Mouse (Mus musculus): ENCODE data around the gene Stk40. TPM values are rescaled to one million over a fixed set of nuclear protein-coding genes. Genes with fewer than 3 reads are reported as not detected.

Stk40 gene
- polyA plus RNA-seq, 1 experiment from 2014 or later = 35.7 TPM

DNA sequence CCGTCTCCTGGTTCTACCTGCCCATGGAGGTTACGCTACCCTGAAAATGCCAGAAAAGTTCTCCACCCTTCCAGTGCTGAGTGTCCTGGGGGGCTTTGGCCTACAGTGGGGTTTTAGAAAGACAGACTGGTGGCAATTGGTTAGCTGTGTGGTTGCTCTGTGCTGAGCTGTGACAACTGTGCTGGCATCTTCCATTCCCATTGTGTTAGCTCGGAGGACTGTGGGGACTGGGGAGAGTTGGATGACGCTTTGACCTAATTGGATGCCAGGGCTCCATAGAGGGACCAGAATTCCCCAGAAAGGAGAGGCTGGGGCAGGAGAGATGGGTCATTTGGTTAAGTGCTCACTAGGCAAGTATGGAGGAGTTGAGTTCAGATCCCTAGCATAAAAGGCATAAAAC is 30.5 kb downstream of the Stk40 start:
- Histone ChIP-seq H3K27ac (no peak overlapping the region), H3K27me3 (no peaks in the 10 kb centered on the region), H3K36me3 (peaks cover 84% of the 10 kb centered on the region), H3K4me1 (replicated peaks) (peaks cover 14% of the 10 kb centered on the region), H3K4me3 (replicated peaks) (no peak overlapping the region), H3K9me3 (no peaks in the 10 kb centered on the region), H3K9ac (replicated peaks) (no peak overlapping the region), H3K4me2 (replicated peaks) (no peak overlapping the region)
- WGBS = 97% methylated on average over 4 of the region's 4 CpGs
- ATAC-seq = no peak

DNA sequence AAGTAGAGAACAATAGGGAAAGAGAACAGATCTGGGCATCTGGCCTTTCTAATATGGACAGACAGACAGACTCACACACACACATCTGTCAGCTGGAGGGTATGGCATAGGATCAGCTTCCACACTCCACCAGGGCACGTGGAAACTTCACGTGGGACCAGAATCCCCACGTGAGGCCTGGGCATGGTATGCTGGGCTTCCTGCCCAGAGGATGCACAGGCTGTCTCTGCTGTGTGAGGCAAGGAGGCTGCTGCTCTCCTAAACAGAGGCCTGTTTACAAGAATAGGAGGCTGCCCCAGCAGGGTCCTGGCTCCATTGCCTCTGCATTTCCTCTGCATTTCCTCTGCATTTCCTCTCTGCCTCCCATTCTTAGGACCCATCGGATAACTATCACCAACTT is 30.9 kb downstream of the Stk40 start:
- Histone ChIP-seq H3K27ac (no peak overlapping the region), H3K4me3 (replicated peaks) (no peak overlapping the region), H3K4me2 (replicated peaks) (no peak overlapping the region), H3K4me1 (replicated peaks) (peaks cover 14% of the 10 kb centered on the region), H3K36me3 (peaks cover 84% of the 10 kb centered on the region), H3K9me3 (no peaks in the 10 kb centered on the region), H3K9ac (replicated peaks) (no peak overlapping the region), H3K27me3 (no peaks in the 10 kb centered on the region)
- 92% methylated on average over 4 of the region's 4 CpGs for WGBS
- ATAC-seq = no peak

DNA sequence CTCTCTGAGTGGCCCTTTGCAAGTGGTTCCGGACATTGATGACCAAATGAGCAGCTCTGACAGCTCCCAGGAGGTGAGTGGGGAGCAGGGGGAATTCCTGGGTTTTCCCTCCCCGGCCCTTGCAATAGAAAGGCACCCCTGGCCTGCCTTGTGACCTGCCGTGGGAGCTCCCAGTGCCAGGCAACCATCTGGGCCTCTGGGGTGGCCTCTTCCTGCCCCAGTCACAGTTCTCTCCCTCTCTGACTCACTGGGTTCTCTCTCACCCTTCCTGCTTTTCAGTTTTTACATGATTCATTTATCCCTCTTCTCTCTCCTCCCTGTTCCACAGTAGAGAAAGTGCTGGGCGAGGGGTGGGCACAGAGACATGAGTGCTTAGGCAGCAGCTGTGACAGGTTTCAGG is 34.0 kb downstream of the Stk40 start:
- Histone ChIP-seq H3K9ac (replicated peaks) (no peak overlapping the region), H3K4me1 (replicated peaks) (no peaks in the 10 kb centered on the region), H3K9me3 (no peaks in the 10 kb centered on the region), H3K36me3 (peaks cover 72% of the 10 kb centered on the region), H3K27ac (no peak overlapping the region), H3K4me3 (replicated peaks) (no peak overlapping the region), H3K27me3 (no peaks in the 10 kb centered on the region), H3K4me2 (replicated peaks) (no peak overlapping the region)
- 83% methylated on average over 4 of the region's 4 CpGs for WGBS
- ATAC-seq = no peak

DNA sequence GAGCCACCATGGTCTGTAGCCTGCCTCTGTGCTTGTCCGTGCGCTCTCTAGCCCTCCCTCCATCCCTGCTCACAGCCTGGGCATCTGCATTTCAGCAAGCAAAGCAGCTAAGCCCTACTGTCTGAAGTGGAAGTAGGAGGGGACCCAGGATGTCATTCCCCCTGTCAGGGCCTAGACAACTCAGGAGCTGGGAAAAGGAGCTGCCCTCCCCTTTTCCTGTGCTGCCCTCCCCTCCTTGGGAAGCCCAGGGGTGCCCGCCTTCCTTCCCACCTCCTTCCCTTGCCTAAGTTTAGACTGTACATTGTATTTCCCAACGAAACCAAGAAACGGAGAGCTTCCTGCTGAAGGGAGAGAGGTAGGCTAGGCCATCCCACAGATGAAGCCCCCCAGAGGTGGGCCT is 37.3 kb downstream of the Stk40 start:
- Histone ChIP-seq H3K4me2 (replicated peaks) (no peak overlapping the region), H3K27ac (no peak overlapping the region), H3K9me3 (no peaks in the 10 kb centered on the region), H3K9ac (replicated peaks) (no peak overlapping the region), H3K36me3 (peaks cover 44% of the 10 kb centered on the region), H3K4me1 (replicated peaks) (no peaks in the 10 kb centered on the region), H3K27me3 (no peaks in the 10 kb centered on the region), H3K4me3 (replicated peaks) (no peak overlapping the region)
- 80% methylated on average over 5 of the region's 5 CpGs for whole genome bisulfite sequencing
- ATAC-seq = no peak

DNA sequence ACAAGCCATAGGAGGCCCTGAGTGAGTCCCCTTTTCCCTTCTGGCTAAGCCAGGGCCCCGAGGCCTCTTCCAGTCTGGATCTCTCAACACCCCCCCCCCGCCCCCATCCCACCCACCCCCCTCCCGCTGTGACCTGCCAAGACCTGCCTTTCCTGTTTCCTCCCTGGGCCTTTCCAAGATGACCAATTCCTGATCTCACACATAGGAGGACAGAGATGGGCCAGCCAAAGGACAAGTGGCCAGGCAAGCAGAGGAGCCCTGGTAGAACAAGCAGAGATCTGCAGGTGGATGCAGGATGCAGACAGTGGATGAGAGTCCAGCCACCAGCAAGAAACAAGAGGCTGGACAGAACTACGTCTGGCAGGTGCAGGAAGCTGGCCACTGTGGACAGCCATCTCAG is 41.6 kb downstream of the Stk40 start:
- H3K4me2 ChIP-seq (replicated peaks) = no peak overlapping the region
- H3K36me3 ChIP-seq = 0 out of 2 replicates have a peak, but pooled peaks cover 3% of the 10 kb centered on the region
- 60% methylated on average over 4 of the region's 4 CpGs for WGBS
- H3K4me3 ChIP-seq (replicated peaks) = no peak overlapping the region
- no peak overlapping the region for H3K9ac ChIP-seq (replicated peaks)
- ATAC-seq = no peak
- no peak overlapping the region for H3K27ac ChIP-seq
- no peaks in the 10 kb centered on the region for H3K9me3 ChIP-seq
- H3K27me3 ChIP-seq = peaks cover 39% of the 10 kb centered on the region
- H3K4me1 ChIP-seq (replicated peaks) = peaks cover 21% of the 10 kb centered on the region

DNA sequence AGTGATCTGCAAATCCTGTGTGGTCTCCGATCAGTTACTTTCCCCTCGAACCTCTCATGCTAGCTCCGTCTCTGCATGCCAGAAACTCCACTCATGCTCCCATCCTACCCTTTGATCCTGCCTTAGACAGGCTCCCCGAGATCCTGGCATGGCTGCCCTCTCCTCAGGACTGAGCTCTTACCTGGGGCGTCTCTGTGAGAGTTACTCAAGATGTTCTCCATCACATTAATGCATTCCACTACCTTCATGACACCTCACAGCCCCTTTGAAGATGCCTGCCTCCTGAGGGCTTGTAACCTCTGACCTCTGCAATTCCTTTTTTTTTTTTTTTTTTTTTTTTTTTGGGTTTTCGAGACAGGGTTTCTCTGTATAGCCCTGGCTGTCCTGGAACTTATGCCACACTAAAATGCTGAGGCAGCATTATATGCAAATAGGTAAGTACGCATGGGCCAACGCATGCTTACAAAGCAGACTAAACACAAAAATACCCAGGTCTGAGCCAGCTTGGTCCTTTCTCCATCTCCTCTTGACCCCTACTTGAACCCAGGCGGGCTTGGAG is 43.3 kb downstream of the Stk40 start:
- Histone ChIP-seq H3K9me3 (no peaks in the 10 kb centered on the region), H3K27ac (0 out of 2 replicates have a peak overlapping the region, but pooled peaks have one; percentile 5), H3K4me1 (replicated peaks) (peaks cover 21% of the 10 kb centered on the region), H3K9ac (replicated peaks) (no peak overlapping the region), H3K27me3 (peaks cover 56% of the 10 kb centered on the region), H3K36me3 (0 out of 2 replicates have a peak, but pooled peaks cover 3% of the 10 kb centered on the region), H3K4me3 (replicated peaks) (no peak overlapping the region), H3K4me2 (replicated peaks) (no peak overlapping the region)
- no peak for ATAC-seq
- WGBS = 60% methylated on average over 9 of the region's 9 CpGs

DNA sequence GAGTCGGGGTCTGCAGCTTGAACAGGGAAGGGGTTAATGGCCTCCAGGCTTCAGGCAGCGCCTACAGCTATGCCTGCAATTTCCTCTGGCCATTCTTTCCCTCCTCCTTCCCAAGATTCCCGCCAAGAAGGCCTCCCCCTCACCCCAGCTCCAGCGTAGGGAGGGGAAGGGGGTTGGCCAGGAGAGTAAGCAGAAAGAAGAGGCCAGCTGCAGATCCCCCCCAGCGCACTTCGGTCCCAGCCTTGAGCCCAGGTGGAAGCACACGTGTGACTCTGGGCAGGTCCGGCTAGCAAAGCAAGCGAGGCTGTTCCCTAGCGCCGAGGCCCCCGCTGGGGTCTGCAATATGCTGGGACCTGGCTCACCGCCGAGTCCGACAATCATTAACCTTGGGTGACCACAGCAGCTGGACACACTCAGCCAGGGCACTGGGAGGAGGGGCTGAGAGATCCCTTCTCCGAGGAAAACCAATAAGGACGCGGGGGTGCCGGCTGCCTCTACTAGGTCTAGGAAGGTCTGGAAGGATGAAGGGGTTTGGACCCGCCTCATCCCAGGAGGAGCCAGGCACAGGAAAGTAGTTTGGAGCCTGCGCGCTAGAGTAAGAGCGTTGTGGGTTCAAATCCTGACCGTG is 43.9 kb downstream of the Stk40 start, which contains the start of gene Eva1b:
Gene Eva1b, plus strand, starts transcription at position 212 of the 628 bp plus-strand sequence.
- H3K27me3 ChIP-seq = peaks cover 60% of the 10 kb centered on the region
- 0 out of 2 replicates have a peak within 1 kb of the TSS, but pooled peaks have one; percentile 5 for H3K27ac ChIP-seq
- H3K4me1 ChIP-seq (replicated peaks) = peaks cover 21% of the 10 kb centered on the region
- peak within 1 kb of the TSS; percentile 59 for H3K9ac ChIP-seq (replicated peaks)
- peak within 1 kb of the TSS; percentile 42 for H3K4me3 ChIP-seq (replicated peaks)
- no peak for ATAC-seq
- H3K36me3 ChIP-seq = 0 out of 2 replicates have a peak, but pooled peaks cover 3% of the 10 kb centered on the region
- 2% methylated on average over 23 of the region's 24 CpGs for WGBS
- peak within 1 kb of the TSS; percentile 62 for H3K4me2 ChIP-seq (replicated peaks)
- no peaks in the 10 kb centered on the region for H3K9me3 ChIP-seq

DNA sequence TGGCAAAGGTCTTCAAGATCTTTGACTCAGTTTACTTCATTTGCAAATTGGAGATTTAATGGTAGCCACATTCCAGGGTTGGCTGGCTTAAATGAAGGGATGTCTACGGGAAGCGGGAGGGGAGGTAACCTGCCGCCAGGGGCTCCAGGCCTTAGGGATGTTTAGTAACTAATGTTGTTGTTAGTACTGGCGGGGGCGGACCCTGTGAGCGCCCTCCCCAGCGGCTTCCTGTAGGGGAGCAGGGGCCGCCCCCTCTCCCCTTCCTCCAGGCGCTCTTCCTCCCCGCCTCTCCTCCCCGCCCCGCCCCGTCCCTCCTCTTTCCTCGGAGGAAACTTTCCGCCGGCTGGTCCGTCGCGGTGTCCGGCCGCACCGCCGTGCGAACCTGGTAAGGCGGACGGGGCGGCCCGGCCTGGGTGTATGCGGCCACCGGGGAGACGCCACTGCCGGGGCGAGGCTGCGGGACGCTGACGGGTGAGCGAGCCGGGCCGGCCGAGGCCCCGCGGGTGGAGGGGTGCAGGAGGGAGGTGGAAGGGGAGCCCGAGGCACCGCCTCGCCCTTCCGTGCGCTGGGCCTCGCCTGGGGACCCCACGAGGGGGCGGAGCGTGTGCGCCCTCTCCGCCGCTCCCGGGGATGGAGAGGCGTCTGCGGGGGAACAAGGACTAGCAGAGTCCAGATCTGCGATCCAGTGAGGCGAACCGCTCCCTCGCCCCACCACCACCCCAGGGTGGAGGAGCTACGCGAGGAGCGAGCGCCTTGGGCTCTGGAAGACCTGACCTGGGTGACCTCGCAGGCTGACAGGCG is 44.6 kb downstream of the Stk40 start:
- under 1% methylated on average over 56 of the region's 67 CpGs for WGBS
- Histone ChIP-seq H3K36me3 (0 out of 2 replicates have a peak, but pooled peaks cover 3% of the 10 kb centered on the region), H3K9me3 (no peaks in the 10 kb centered on the region), H3K4me3 (replicated peaks) (peak overlapping the region; percentile 42), H3K4me1 (replicated peaks) (peaks cover 21% of the 10 kb centered on the region), H3K27ac (no peak overlapping the region), H3K9ac (replicated peaks) (peak overlapping the region; percentile 59), H3K27me3 (peaks cover 63% of the 10 kb centered on the region), H3K4me2 (replicated peaks) (peak overlapping the region; percentile 62)
- peak; percentile 31; the same call in 1 of the 2 replicates for ATAC-seq

DNA sequence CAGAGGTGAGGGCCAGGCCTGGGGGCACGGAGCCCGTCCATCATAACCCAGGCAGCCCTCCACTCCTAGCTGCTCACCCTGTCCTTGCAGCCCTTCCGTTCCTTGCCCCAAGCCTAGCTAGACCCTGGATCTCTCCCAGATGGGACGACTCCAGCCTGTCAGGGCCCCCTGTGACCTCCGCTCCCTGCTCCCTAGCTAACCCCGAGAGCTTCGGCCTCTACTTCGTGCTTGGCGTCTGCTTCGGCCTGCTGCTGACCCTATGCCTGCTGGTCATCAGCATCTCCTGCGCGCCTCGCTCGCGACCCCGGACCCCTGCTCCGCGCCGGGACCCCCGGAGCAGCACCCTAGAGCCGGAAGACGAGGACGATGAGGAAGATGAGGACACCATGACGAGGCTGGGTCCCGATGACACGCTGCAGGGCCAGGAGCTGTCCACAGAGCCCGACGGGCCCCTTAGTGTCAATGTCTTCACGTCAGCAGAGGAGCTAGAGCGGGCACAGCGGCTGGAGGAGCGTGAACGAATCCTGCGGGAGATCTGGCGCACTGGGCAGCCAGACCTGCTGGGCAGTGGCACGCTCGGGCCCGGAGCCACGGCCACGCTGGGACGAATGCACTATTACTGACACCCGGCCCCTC is 45.4 kb downstream of the Stk40 start:
- H3K36me3 ChIP-seq = no peaks in the 10 kb centered on the region
- peak overlapping the region; percentile 59 for H3K9ac ChIP-seq (replicated peaks)
- H3K9me3 ChIP-seq = no peaks in the 10 kb centered on the region
- no peak overlapping the region for H3K27ac ChIP-seq
- H3K27me3 ChIP-seq = peaks cover 63% of the 10 kb centered on the region
- peak; percentile 38; the same call in 1 of the 2 replicates for ATAC-seq
- WGBS = 20% methylated on average over 42 of the region's 42 CpGs
- peak overlapping the region; percentile 62 for H3K4me2 ChIP-seq (replicated peaks)
- peaks cover 21% of the 10 kb centered on the region for H3K4me1 ChIP-seq (replicated peaks)
- peak overlapping the region; percentile 42 for H3K4me3 ChIP-seq (replicated peaks)

DNA sequence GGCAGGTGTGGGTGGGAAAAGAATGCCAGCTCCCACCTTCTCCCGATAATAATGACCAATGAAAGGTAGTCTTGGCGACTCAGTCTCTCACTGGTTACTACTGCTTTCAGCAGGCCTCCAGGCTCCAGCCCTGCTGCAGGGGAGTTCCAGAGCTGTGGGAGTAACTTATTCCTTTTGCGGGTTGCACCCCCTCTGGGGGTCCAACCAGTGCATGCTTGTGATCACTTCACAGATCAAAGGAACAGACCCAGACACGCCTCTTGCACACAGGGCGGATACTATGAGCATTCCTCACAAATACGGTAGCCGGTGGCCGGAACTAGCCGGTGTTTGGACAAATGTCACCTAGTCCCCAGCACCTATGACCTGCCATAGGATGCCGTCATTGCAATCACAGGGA is 46.0 kb downstream of the Stk40 start:
- Histone ChIP-seq H3K9me3 (no peaks in the 10 kb centered on the region), H3K9ac (replicated peaks) (no peak overlapping the region), H3K27me3 (peaks cover 63% of the 10 kb centered on the region), H3K4me1 (replicated peaks) (peaks cover 21% of the 10 kb centered on the region), H3K27ac (no peak overlapping the region), H3K4me2 (replicated peaks) (0 out of 2 replicates have a peak overlapping the region, but pooled peaks have one; percentile 62), H3K36me3 (no peaks in the 10 kb centered on the region), H3K4me3 (replicated peaks) (0 out of 2 replicates have a peak overlapping the region, but pooled peaks have one; percentile 42)
- 50% methylated on average over 10 of the region's 10 CpGs for WGBS
- no peak for ATAC-seq

DNA sequence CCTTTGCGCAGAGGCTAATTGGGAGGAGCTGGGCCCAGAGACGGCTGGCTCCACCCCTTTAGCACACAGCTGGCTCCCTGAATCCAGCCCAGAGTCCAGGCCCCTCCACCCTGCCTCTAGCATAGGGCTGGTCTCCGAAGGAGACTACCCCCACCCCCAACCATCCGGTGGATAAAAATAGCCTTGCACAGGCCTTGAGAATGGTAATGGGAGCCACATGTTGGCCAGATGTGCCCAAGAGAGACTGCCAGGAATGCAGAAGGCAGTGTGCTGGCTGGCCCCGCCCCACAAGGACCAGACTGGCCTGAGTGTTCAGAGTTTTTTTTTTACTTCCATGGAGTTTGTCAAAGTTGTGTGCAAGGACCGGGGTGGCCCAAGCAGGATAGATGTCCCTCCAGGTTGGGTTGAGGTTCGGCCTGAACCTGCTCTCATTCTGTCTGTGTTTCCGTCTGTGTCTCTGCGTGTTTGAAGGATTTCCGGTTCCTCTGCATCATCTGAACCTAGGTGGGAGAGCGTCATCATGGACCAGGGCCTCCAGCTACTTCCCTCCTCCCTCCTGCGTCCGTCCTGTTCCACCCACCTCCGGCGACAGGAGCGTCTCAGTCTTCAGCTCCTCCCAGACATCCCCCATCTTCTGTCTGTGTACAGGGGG is 46.7 kb downstream of the Stk40 start:
- no peak for ATAC-seq
- H3K27ac ChIP-seq = no peak overlapping the region
- H3K9me3 ChIP-seq = no peaks in the 10 kb centered on the region
- no peak overlapping the region for H3K4me3 ChIP-seq (replicated peaks)
- peaks cover 63% of the 10 kb centered on the region for H3K27me3 ChIP-seq
- 58% methylated on average over 16 of the region's 16 CpGs for WGBS
- no peaks in the 10 kb centered on the region for H3K36me3 ChIP-seq
- H3K4me1 ChIP-seq (replicated peaks) = peaks cover 21% of the 10 kb centered on the region
- no peak overlapping the region for H3K4me2 ChIP-seq (replicated peaks)
- no peak overlapping the region for H3K9ac ChIP-seq (replicated peaks)
